Mouse (Mus musculus): ENCODE measurements around the gene Gp9.

The Gp9 gene

DNA sequence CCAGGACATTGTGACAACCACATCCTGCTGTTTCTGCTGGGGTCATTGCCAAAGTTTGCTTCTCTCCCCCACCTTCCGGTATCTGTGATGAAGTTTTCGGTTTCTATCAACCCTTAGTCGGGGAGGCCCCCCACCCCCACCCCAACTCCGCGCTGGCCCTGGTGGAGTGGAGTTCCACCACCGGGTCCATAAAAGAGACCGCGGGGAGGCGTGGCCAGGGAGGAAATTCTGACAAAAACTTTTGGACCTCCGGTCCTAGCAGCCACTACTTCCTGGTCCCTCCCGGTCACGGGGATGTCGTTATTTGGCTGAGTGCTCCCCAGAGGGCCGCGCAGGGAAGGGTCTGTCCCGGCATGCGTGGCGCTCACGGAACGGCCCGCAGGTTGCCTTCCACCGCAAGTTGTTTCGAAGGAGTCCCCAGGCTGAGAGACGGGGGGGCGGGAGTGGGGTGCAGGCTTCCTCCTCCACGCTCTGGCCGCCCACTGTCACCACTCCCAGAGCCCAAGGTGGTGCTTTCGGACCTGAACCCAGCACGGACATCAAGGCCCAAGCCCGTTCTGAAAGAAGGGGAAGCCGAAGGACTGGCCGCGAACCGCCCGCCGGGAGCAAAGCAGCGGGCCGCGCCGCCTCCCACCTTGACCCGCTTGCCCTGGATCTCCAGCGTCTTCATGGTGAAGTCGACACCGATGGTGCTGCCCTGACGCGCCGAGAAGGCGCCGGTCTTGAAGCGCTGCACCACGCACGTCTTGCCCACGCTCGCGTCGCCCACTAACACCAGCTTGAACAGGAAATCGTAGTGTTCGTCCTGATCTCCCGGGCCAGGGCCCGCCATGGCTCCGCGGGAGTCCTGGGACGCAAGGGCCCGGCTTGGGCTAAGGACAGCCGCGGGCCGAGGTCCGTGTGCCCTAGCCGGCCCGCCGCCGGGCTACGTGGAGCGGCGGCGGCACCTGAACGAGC lies 33.1 kb downstream of the Gp9 start:
- DNase-seq: no peak

DNA sequence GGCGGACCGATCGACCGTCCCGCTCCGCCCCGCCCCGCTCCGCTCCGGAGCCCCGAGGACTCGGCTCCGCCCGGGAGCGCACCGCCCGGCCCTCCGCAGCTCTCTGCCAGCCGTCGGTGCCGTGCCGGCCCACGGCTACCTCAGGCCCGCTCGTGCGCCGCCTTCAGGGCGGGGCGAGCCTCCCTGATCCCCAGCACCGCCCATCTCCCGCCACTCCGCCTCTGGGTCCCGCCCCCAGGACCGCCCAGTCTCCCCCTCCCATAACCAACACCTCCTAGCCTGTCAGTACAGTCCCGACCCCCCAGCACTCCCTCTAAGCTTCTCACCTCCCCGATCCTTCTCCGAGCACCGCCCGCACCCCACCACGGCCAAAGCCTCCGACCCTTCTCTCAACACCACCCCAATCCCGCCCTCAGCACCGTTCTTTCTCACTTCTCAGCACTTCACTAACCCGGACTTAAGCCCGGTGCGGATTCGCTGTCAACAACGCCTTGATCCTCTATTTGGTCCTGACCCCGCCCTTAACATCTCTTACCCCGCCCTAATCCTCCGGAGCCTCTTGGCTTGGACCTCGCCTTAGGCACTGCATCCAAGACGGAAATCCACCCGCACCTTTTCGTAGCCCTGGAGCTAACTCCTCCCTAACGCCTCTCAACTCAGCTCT lies 33.9 kb downstream of the Gp9 start, which contains the start of gene Rab43:
Rab43 (minus strand) TSS at position 490 of the 664 bp plus-strand sequence.
- DNase-seq: peak; percentile 92 to 95

- DNase-seq: no peak
Measured at GRCm38 (mm10) chr6:87812656-87813055, 34.8 kb downstream of the Gp9 start.

DNA sequence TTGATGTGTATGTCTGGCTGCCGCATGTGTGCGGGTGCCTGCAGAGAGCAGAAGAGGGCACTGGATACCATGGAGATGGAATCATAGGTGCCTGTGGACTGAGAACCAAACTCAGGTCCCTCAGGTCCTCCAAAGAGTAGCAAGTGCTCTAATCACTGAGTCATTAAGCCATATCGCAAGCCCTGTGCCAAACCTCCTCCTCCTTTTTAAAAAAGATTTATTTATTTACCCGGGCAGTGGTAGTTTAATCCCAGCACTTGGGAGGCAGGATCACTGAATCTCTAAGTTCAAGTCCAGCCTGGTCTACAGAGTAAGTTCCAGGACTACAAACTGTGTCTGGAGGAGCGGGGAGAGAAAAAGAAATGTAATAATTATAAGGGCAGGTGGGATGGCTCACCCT lies 36.6 kb downstream of the Gp9 start:
- no peak for DNase-seq

- DNase-seq: no peak
Measured at GRCm38 (mm10) chr6:87820366-87820765, 42.5 kb downstream of the Gp9 start.

Data from cerebellum, postnatal 25 days (tissue).